Mouse (Mus musculus) kidney, postnatal 0 days (tissue): ENCODE results near the gene Krt9. TPM values are rescaled to one million over a fixed set of nuclear protein-coding genes. Genes with fewer than 3 reads are reported as not detected.
A peak's percentile ranks its signal among the peaks of the same experiment; 100 is the strongest.

Source experiments
- ATAC-seq: fragments of 200-750 bp; cut with Nextera tagmentation; replicated peaks from 2 replicates; pipeline ENCODE4 v1.8.0; 2017; ENCODE audit warnings: low read depth, moderate number of reproducible peaks, moderate TSS enrichment, moderate library complexity; ENCODE audit not compliant: low FRiP score
- DNase-seq: peaks from one replicate; pipeline ENCODE4 v3.0.0-alpha.2; 2016; ENCODE audit warnings: low spot score
- H3K27ac ChIP-seq: fragments of 300-500 bp; sonication (generic); 2 replicates; pipeline ENCODE4 v1.5.1; 2014; ENCODE audit warnings: mild to moderate bottlenecking
- H3K27me3 ChIP-seq: fragments of 300-500 bp; sonication (generic); 2 replicates; pipeline ENCODE4 v1.6.1; 2014; ENCODE audit warnings: low read length, mixed read lengths; ENCODE audit not compliant: insufficient read depth
- H3K36me3 ChIP-seq: fragments of 300-500 bp; sonication (generic); 2 replicates; pipeline ENCODE4 v1.6.1; 2014; ENCODE audit warnings: low read length, mixed read lengths; ENCODE audit not compliant: insufficient read depth
- H3K4me1 ChIP-seq: fragments of 300-500 bp; sonication (generic); replicated peaks from 2 replicates; pipeline ENCODE4 v1.6.1; 2014; ENCODE audit warnings: antibody characterized with exemption, low read length, mixed read lengths; ENCODE audit not compliant: insufficient read depth
- H3K4me2 ChIP-seq: fragments of 300-500 bp; sonication (generic); 2 replicates; pipeline ENCODE4 v1.6.1; 2014; ENCODE audit warnings: mild to moderate bottlenecking, low read length, moderate library complexity, mixed read lengths
- H3K4me3 ChIP-seq: fragments of 300-500 bp; sonication (generic); replicated peaks from 2 replicates; pipeline ENCODE4 v1.5.1; 2014; ENCODE audit warnings: low read depth, low read length
- H3K9ac ChIP-seq: fragments of 300-500 bp; sonication (generic); 2 replicates; pipeline ENCODE4 v1.6.1; 2014; ENCODE audit warnings: low read depth, low read length
- H3K9me3 ChIP-seq: fragments of 300-500 bp; sonication (generic); replicated peaks from 2 replicates; pipeline ENCODE4 v1.6.1; 2016; ENCODE audit warnings: low read length, inconsistent platforms, mixed read lengths
- CTCF ChIP-seq: IDR thresholded peaks from 2 replicates; pipeline ENCODE4 v1.5.1; 2016; ENCODE audit warnings: antibody characterized with exemption, low read depth, mild to moderate bottlenecking, moderate library complexity
- WGBS: fragments of 180-500 bp; shearing (Covaris S2); extraction: QIAGEN DNeasy Blood & Tissue Kit; methylation state at CpG from one replicate; pipeline ENCODE4 v1.1.7; 2014; 5-methylcytosine and 5-hydroxymethylcytosine counted together
- polyA plus RNA-seq: library from polyadenylated mRNA; unstranded; fragments of >200 nt; fragmentation: Nextera tagmentation; extraction: Ambion mirVana; gene quantifications from 2 replicates; pipeline ENCODE4 v1.2.1, GENCODE M21; 2015

Krt9 gene
- polyA plus RNA-seq, 1 experiment from 2014 or later = not detected

DNA sequence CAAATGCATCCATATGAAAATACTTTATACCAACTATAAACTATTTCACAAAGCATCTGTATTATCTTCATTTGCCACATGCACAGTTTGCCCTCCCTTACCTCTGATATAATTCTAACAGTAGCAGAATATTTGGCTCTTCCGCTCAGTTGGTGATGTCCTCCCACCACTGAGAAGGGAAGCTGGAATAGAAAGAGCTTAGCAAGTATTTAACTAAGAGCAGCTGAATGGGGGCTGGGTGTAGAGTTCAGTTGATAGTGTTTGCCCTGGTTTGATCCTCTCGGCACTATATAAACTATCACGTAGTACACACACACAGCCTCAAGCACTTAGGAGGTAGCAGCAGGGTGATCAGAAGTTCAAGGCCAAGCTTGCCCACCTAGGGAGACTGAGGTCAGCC lies 13.8 kb downstream of the Krt9 start:
- TF ChIP-seq CTCF = no peak
- 76% methylated on average over 3 of the region's 3 CpGs for WGBS
- H3K4me2 ChIP-seq = no peak overlapping the region
- no peak overlapping the region for H3K4me3 ChIP-seq
- no peak for DNase-seq
- no peaks in the 10 kb centered on the region for H3K36me3 ChIP-seq
- no peaks in the 10 kb centered on the region for H3K9me3 ChIP-seq
- H3K4me1 ChIP-seq = no peaks in the 10 kb centered on the region
- no peak for ATAC-seq
- no peaks in the 10 kb centered on the region for H3K27me3 ChIP-seq
- no peak overlapping the region for H3K9ac ChIP-seq
- H3K27ac ChIP-seq = no peak overlapping the region

DNA sequence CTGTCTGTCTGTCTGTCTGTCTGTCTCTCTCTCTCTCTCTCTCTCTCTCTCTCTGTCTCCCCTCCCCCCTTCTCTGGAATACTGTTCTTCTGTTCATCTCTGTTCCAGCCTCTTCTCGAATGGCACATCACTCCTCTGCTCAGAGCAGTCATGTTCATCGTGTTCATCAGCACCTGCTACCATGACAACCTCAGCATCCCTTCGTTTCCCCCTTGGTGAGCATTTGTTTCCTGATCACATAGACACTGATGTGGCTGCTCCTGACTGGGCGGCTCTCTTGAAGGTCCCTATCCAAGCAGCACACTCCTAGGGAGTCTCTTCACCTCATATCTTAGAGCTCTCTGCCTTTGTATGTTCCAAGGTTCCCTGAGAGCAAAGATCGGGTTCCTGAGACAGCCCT lies 14.7 kb downstream of the Krt9 start:
- DNase-seq (no peak), ATAC-seq (no peak)
- Histone ChIP-seq H3K27me3 (no peaks in the 10 kb centered on the region), H3K4me2 (no peak overlapping the region), H3K4me3 (no peak overlapping the region), H3K9me3 (no peaks in the 10 kb centered on the region), H3K4me1 (no peaks in the 10 kb centered on the region), H3K9ac (no peak overlapping the region), H3K36me3 (no peaks in the 10 kb centered on the region), H3K27ac (no peak overlapping the region)
- TF ChIP-seq CTCF = no peak
- 82% methylated on average over 5 of the region's 5 CpGs for WGBS

- DNase-seq = no peak
- Histone ChIP-seq H3K36me3 (no peaks in the 10 kb centered on the region), H3K4me3 (no peak overlapping the region), H3K27me3 (no peaks in the 10 kb centered on the region), H3K4me2 (no peak overlapping the region), H3K27ac (no peak overlapping the region), H3K9me3 (no peaks in the 10 kb centered on the region), H3K9ac (no peak overlapping the region), H3K4me1 (no peaks in the 10 kb centered on the region)
- no peak for ATAC-seq
- 33% methylated on average over 9 of the region's 9 CpGs for WGBS
- TF ChIP-seq CTCF = no peak
These were observed 16.3 kb downstream of the Krt9 start for GRCm38 (mm10) chr11:100176791-100177190.

DNA sequence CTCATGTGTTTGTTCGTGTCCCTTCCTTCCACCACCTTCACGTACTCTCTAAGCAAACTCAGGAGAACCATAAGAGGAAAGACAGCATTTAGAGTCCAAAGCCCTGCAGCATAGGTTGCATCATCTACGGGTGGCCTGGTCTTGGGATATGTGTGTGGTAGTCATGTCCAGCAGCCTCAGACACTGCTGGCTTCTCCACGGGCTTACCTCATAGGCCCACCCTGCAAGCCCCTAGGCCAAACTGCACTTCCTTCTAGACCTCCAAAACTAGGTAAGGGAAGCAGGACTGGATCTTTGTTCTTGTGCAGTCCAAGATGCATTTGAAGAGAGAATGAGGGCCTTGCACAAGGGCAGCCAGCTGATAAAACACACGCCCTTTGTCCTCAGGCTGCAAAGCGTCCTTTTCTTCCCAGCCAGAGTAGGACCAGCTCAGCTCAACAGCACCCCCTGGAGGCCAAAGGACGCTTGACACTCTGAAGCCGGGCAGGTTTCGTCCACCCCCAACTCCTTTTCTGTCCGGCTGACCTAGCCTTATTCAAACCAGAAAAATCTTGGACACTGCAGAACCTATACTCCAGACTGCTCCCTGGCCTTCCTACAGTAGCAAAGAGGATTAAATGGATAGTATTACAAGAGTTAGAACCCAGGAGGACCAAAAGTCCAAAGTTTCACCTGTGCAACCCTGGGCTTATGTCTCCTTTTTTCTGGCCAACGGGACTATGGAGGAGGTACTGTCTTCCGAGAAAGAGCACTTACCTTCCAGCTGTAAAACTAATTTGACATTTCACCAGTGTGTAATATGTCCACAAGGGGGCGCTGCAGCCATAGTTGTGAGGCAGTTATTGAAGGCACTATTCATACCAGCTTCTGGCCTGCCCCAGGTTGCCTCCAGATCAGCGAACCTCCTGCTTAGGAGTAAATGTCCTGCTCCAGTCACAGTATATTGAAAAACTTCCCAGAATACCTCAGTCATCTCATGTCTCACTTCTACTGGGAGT lies 24.0 kb downstream of the Krt9 start:
- no peak overlapping the region for H3K4me3 ChIP-seq
- H3K27ac ChIP-seq = no peak overlapping the region
- no peaks in the 10 kb centered on the region for H3K9me3 ChIP-seq
- ATAC-seq = peak; percentile 45; the same call in 1 of the 2 replicates
- H3K36me3 ChIP-seq = no peaks in the 10 kb centered on the region
- peak; percentile 77 for TF ChIP-seq CTCF
- no peak overlapping the region for H3K4me2 ChIP-seq
- H3K27me3 ChIP-seq = no peaks in the 10 kb centered on the region
- H3K9ac ChIP-seq = no peak overlapping the region
- DNase-seq = peak; percentile 82
- 30% methylated on average over 14 of the region's 14 CpGs for WGBS
- H3K4me1 ChIP-seq = no peaks in the 10 kb centered on the region

DNA sequence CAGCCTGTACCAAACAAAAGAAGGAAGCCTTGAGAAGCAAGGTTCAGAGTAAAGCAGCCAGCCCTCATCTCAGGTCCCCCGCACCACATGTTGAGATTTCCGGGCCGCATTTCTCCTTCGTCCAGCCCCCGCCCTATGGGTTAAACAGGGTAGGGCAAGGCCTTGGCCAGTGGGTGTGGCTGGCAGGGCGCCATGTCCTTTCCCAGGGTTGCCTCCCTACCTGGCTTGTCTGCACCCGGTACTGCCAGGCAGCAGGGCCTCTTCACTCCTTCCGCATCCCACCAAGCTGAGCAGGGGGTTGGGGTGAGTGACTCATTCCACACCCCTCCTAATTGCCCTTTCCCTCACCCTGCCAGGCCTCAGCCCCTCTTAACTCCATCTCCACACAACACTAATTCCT lies 25.0 kb downstream of the Krt9 start:
- TF ChIP-seq CTCF = peak; percentile 17; the same call in 1 of the 2 replicates
- Histone ChIP-seq H3K9ac (no peak overlapping the region), H3K36me3 (no peaks in the 10 kb centered on the region), H3K4me3 (no peak overlapping the region), H3K9me3 (no peaks in the 10 kb centered on the region), H3K27me3 (no peaks in the 10 kb centered on the region), H3K4me1 (no peaks in the 10 kb centered on the region), H3K27ac (no peak overlapping the region), H3K4me2 (no peak overlapping the region)
- peak; percentile 53 for ATAC-seq
- DNase-seq = peak; percentile 27
- whole genome bisulfite sequencing = 37% methylated on average over 8 of the region's 8 CpGs

- TF ChIP-seq CTCF = no peak
- Histone ChIP-seq H3K4me1 (no peaks in the 10 kb centered on the region), H3K4me2 (no peak overlapping the region), H3K36me3 (no peaks in the 10 kb centered on the region), H3K4me3 (no peak overlapping the region), H3K9ac (no peak overlapping the region), H3K9me3 (no peaks in the 10 kb centered on the region), H3K27ac (no peak overlapping the region; the same call in 1 of the 2 replicates), H3K27me3 (no peaks in the 10 kb centered on the region)
- WGBS = 29% methylated on average over 7 of the region's 7 CpGs
- DNase-seq (no peak), ATAC-seq (no peak)
These were observed 28.7 kb downstream of the Krt9 start for GRCm38 (mm10) chr11:100164392-100164791.
